Mouse (Mus musculus) MEL-GATA-1-ER (cell line): ENCODE data around the gene Cdkl4.
"Not testable (repeated sequence)": the region's sequence is repeated elsewhere in the genome, so short reads cannot be mapped to it uniquely, and the experiment has no call there.

Source experiments
- DNase-seq: peaks from one replicate; pipeline ENCODE4 v3.0.0-alpha.2; 2012; ENCODE audit warnings: low read depth; ENCODE audit errors: extremely low read depth

Cdkl4 gene

GRCm38 (mm10) chr17:80563762-80564610 is 13.6 kb downstream of the Cdkl4 start:
- DNase-seq, result peak; percentile 81

GRCm38 (mm10) chr17:80562792-80563191 is 14.8 kb downstream of the Cdkl4 start:
- DNase-seq, result no peak

- peak; percentile 67 for DNase-seq
Measured at GRCm38 (mm10) chr17:80560669-80561401, 16.8 kb downstream of the Cdkl4 start.

- DNase-seq, result no peak
Measured at GRCm38 (mm10) chr17:80559745-80560144, 17.9 kb downstream of the Cdkl4 start.

- no peak for DNase-seq
Measured at GRCm38 (mm10) chr17:80559050-80559449, 18.6 kb downstream of the Cdkl4 start.

- no peak for DNase-seq
Measured at GRCm38 (mm10) chr17:80558583-80558982, 19.0 kb downstream of the Cdkl4 start.

GRCm38 (mm10) chr17:80557461-80557860 is 20.2 kb downstream of the Cdkl4 start:
- no peak for DNase-seq

GRCm38 (mm10) chr17:80553318-80554270 is 24.0 kb downstream of the Cdkl4 start:
- DNase-seq, result peak; percentile 80

GRCm38 (mm10) chr17:80552653-80553052 is 25.0 kb downstream of the Cdkl4 start:
- DNase-seq, result no peak

GRCm38 (mm10) chr17:80550981-80551380 is 26.6 kb downstream of the Cdkl4 start:
- DNase-seq, result no peak

- DNase-seq, result no peak
Measured at GRCm38 (mm10) chr17:80546846-80547245, 30.8 kb downstream of the Cdkl4 start.

GRCm38 (mm10) chr17:80546227-80546626 is 31.4 kb downstream of the Cdkl4 start:
- no peak for DNase-seq

- DNase-seq, result no peak
Measured at GRCm38 (mm10) chr17:80543646-80544045, 34.0 kb downstream of the Cdkl4 start.

- DNase-seq, result no peak
Measured at GRCm38 (mm10) chr17:80537136-80537535, 40.5 kb downstream of the Cdkl4 start.

GRCm38 (mm10) chr17:80535633-80536032 is 42.0 kb downstream of the Cdkl4 start:
- no peak for DNase-seq

- not testable (repeated sequence) for DNase-seq
Measured at GRCm38 (mm10) chr17:80531351-80531750, 46.3 kb downstream of the Cdkl4 start.

GRCm38 (mm10) chr17:80523231-80523630 is 54.4 kb downstream of the Cdkl4 start:
- DNase-seq, result no peak

GRCm38 (mm10) chr17:80522229-80522556 is 55.4 kb downstream of the Cdkl4 start:
- DNase-seq, result no peak

- no peak for DNase-seq
Measured at GRCm38 (mm10) chr17:80521521-80522228, 55.9 kb downstream of the Cdkl4 start.

GRCm38 (mm10) chr17:80520537-80520936 is 57.1 kb downstream of the Cdkl4 start:
- no peak for DNase-seq

- DNase-seq, result no peak
Measured at GRCm38 (mm10) chr17:80518811-80519210, 58.8 kb downstream of the Cdkl4 start.
